Comparison of ENCODE assay signal across 29 mouse cellular contexts in the genomic region with DNA sequence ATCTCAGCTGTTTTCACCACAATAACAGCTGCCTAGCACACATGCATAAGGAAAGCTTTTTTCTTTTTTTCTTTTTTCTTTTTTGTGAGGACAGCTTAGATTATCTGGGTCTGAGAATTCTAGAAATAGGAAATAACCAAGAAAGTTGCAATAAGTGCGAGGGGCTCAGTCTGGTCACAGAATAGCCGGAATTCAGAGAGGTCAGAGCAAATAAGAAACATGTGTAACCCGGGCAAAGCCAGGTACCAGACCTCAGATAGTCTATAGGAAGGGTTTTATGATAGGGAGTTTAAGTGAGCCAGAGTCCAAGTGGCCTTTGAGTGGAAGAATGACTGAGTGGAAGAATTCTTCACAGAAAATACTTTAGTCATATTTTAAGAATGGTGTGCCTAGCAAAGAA.
DNase-seq lines count a peak whose midpoint lies in the region; ATAC-seq lines count a peak whose summit lies in the region.
"Had no signal": no experiment of that assay in that cellular context is flagged by ENCODE, and none has a peak within 500 bp of the region (broad histone marks: within the 10 kb centered on the region; RNA-seq: fewer than 3 reads in every experiment).

No protein-coding gene starts in this region.

- H3K4me1 ChIP-seq in limb, embryonic 11.5 days (ENCODE audit: control insufficient read depth, insufficient read depth, low read length): 0 out of 2 replicates have a peak, but pooled peaks cover 5% of the 10 kb centered on the region
- H3K4me1 ChIP-seq: embryonic facial prominence, embryonic 13.5 days; forebrain, embryonic 12.5 days; forebrain, embryonic 15.5 days; hindbrain, embryonic 13.5 days had no signal

- H3K36me3 ChIP-seq in limb, embryonic 11.5 days (ENCODE audit: control insufficient read depth, insufficient read depth, low read length): no peaks in the 10 kb centered on the region
- H3K36me3 ChIP-seq: embryonic facial prominence, embryonic 13.5 days; forebrain, embryonic 12.5 days; forebrain, embryonic 15.5 days; G1E; hindbrain, embryonic 10.5 days; hindbrain, embryonic 13.5 days had no signal

- no peak overlapping the region for H3K4me3 ChIP-seq in limb, embryonic 11.5 days (ENCODE audit: low read depth, low read length)
- H3K4me3 ChIP-seq: embryonic facial prominence, embryonic 13.5 days; erythroblast, embryonic 14.5 days; forebrain, embryonic 12.5 days; forebrain, embryonic 15.5 days; heart, adult 2 months; hindbrain, embryonic 10.5 days; hindbrain, embryonic 13.5 days had no signal

- H3K27me3 ChIP-seq in limb, embryonic 11.5 days (ENCODE audit: control insufficient read depth, insufficient read depth, low read length): no peaks in the 10 kb centered on the region
- H3K27me3 ChIP-seq: CH12.LX; embryonic facial prominence, embryonic 13.5 days; forebrain, embryonic 12.5 days; forebrain, embryonic 15.5 days; hindbrain, embryonic 13.5 days; Patski had no signal

- no peak overlapping the region for H3K27ac ChIP-seq in limb, embryonic 11.5 days (replicated peaks; ENCODE audit: low read depth, low read length)
- H3K27ac ChIP-seq: embryonic facial prominence, embryonic 13.5 days; forebrain, embryonic 12.5 days; forebrain, embryonic 15.5 days; heart, adult 2 months; hindbrain, embryonic 10.5 days; hindbrain, embryonic 13.5 days had no signal

- H3K9ac ChIP-seq in limb, embryonic 11.5 days (ENCODE audit: low read length): no peak overlapping the region
- H3K9ac ChIP-seq: embryonic facial prominence, embryonic 13.5 days; forebrain, embryonic 12.5 days; forebrain, embryonic 15.5 days; hindbrain, embryonic 13.5 days had no signal

- no peak overlapping the region for H3K4me2 ChIP-seq in limb, embryonic 11.5 days (ENCODE audit: low read depth, severe bottlenecking)
- H3K4me2 ChIP-seq: embryonic facial prominence, embryonic 13.5 days; forebrain, embryonic 12.5 days; forebrain, embryonic 15.5 days; heart, embryonic 11.5 days; hindbrain, embryonic 13.5 days had no signal

- no peaks in the 10 kb centered on the region for H3K9me3 ChIP-seq in limb, embryonic 11.5 days (ENCODE audit: control insufficient read depth, low read length)
- H3K9me3 ChIP-seq: embryonic facial prominence, embryonic 13.5 days; forebrain, embryonic 12.5 days; forebrain, embryonic 15.5 days; G1E; hindbrain, embryonic 10.5 days; hindbrain, embryonic 13.5 days had no signal

- no peak for ATAC-seq in limb, embryonic 11.5 days (ENCODE audit: insufficient number of reproducible peaks, low FRiP score, low TSS enrichment, low read depth)
- ATAC-seq: forebrain, embryonic 15.5 days; hindbrain, embryonic 16.5 days; inflammation-experienced regulatory T-cells, adult 6 months; intestine, embryonic 16.5 days; Patski had no signal

- peak; percentile 38 for DNase-seq in embryo, embryonic 10 days (ENCODE audit: low spot score)
- peak; percentile 26 for DNase-seq in embryo, embryonic 9.5 days (ENCODE audit: extremely low spot score)
- peak; percentile 44 for DNase-seq in forelimb bud, embryonic 11.5 days (ENCODE audit: low read depth, low spot score)
- peak; percentile 52 for DNase-seq in limb, embryonic 11.5 days (ENCODE audit: low spot score)
- DNase-seq in right cerebral cortex, postnatal 25 days: no peak
- no peak for DNase-seq in B cell, adult 2 months
- DNase-seq in heart, postnatal 4 days: no peak
- no peak for DNase-seq in cerebellum, postnatal 10 days
- DNase-seq: adrenal gland, postnatal 10 days; adrenal gland, postnatal 36 days; cerebellum, adult 2 months; cerebellum, adult 9-11 months; cerebellum, postnatal 36 days; gastrocnemius, postnatal 10 days; gastrocnemius, postnatal 36 days; heart, adult 2 months had no signal

- 7% methylated on average over 3 of the region's 3 CpGs for WGBS in limb, embryonic 11.5 days

Comparison
In these comparisons a context has a peak if more than half of its experiments do, and no peak if none do; other contexts are left out.
1. DNase-seq: peak in embryo, embryonic 10 days (single experiment), embryo, embryonic 9.5 days (single experiment), forelimb bud, embryonic 11.5 days (single experiment) and limb, embryonic 11.5 days (single experiment); none in right cerebral cortex, postnatal 25 days (single experiment), B cell, adult 2 months (0 of 2), heart, postnatal 4 days (single experiment) and cerebellum, postnatal 10 days (0 of 2).